Mouse (Mus musculus) gastrocnemius, adult 2 months (tissue): ENCODE data around the gene Rpl7a. TPM values are rescaled to one million over a fixed set of nuclear protein-coding genes. Genes with fewer than 3 reads are reported as not detected.
A peak's percentile ranks its signal among the peaks of the same experiment; 100 is the strongest.

Experiments used
- DNase-seq: peaks from one replicate; pipeline ENCODE4 v3.0.0; 2022
- H3K27ac ChIP-seq: fragments of 200-600 bp; 2 replicates; pipeline ENCODE4 v1.8.1; 2022; ENCODE audit warnings: mild to moderate bottlenecking
- H3K4me3 ChIP-seq: fragments of 200-600 bp; 2 replicates; pipeline ENCODE4 v1.8.1; 2022; ENCODE audit warnings: mild to moderate bottlenecking, moderate library complexity
- CTCF ChIP-seq: fragments of 200-600 bp; IDR thresholded peaks from 2 replicates; pipeline ENCODE4 v1.8.1; 2022; ENCODE audit warnings: antibody characterized with exemption, mild to moderate bottlenecking, moderate library complexity
- intact Hi-C: fragments of 180-260 bp; cut with DNase I; formaldehyde crosslinking; loops from one replicate; pipeline ENCODE4 v1.15.1; 2025
- total RNA-seq, 2 experiments: library from RNA; stranded (reverse); gene quantifications; 2 replicates each; pipeline ENCODE4 v1.2.3; 2021

Rpl7a gene
- total RNA-seq, 2 experiments from 2014 or later, result 261 to 309 TPM

DNA sequence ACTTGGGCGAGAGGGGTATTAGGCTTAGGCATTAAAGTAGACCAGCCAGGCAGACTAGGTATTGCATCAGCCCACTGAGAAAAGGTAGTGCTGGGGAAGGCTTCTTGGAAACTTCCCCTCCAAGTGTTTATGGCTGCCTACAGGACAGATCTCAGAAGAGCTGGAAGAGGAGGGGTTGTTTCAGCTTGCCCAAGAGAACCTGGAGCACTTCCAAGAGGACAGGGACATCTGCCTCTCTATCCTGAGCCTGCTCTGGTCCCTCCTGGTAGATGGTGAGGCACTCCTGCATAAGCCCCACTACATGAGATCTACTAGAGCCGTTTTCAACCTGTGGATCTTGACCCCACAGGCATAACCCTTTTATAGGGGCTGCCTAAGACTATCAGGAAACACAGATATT is 39.8 kb downstream of the Rpl7a start:
- TF ChIP-seq CTCF, result no peak
- intact Hi-C loops, result no loop called here
- no peak overlapping the region for H3K4me3 ChIP-seq
- H3K27ac ChIP-seq, result no peak overlapping the region
- no peak for DNase-seq

DNA sequence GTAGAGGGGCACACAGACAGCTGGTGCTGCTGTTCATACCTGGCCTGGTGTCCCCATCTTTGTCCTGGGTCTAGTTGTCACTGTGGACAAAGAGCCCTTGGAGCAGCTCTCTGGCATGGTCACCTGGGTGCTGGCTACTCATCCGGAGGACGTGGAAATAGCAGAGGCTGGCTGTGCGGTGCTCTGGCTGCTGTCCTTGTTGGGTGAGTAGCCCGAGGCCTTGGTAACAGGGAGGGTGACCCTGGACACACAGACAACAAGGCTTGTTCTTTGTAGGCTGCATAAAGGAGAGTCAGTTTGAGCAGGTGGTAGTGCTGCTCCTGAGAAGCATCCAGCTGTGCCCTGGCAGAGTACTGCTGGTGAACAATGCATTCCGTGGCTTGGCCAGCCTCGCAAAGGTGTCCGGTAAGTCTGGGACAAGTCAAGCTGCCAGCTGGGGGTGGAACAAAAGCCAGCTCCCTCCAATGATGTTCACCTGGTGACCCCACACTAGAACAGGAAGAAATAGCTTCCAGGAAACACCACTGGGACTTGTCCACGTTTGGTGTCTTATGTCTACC is 40.9 kb downstream of the Rpl7a start:
- no peak overlapping the region for H3K4me3 ChIP-seq
- H3K27ac ChIP-seq, result no peak overlapping the region
- no peak for TF ChIP-seq CTCF
- intact Hi-C loops, result no loop called here
- no peak for DNase-seq

DNA sequence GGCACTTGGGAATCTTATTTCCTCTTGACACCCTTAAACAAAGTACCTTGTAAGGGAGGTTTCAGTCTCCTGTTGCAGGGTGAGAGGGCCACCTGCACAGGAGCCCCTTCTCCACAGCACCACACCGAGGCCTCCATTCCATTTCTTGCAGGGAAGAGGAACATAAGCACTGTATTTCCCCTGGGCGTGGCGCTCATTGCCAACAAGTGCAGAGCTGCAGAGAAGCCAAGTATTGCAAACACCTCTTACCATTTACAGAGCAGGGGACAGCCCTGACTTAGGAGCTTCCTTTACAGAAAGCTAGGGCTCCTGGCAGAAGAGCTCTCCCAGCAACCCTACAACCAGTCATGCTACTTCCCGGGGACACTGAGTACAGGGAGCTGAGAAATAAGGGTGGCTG is 41.6 kb downstream of the Rpl7a start:
- no peak for DNase-seq
- no peak for TF ChIP-seq CTCF
- intact Hi-C loops, result no loop called here
- Histone ChIP-seq H3K27ac (no peak overlapping the region), H3K4me3 (no peak overlapping the region)

DNA sequence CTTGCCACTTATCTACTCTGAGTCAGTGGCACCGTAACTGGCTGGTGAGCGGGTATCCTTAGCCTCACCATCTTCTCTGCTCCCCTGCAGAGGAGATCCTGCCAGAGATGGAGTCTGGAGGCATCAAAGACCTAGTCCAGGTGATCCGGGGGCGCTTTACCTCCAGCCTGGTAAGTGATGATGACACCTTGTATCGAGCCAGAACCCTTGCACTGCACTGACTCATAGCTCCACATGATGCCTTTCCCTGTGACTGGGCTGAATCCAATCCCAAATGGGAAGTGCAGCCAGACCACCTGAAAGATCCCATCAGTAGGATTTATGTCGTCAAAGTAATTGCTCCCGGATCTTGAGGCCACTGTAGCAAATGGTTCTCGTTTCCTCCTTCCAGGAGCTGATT is 42.3 kb downstream of the Rpl7a start:
- no peak for DNase-seq
- no peak overlapping the region for H3K4me3 ChIP-seq
- intact Hi-C loops, result no loop called here
- TF ChIP-seq CTCF, result no peak
- no peak overlapping the region for H3K27ac ChIP-seq

DNA sequence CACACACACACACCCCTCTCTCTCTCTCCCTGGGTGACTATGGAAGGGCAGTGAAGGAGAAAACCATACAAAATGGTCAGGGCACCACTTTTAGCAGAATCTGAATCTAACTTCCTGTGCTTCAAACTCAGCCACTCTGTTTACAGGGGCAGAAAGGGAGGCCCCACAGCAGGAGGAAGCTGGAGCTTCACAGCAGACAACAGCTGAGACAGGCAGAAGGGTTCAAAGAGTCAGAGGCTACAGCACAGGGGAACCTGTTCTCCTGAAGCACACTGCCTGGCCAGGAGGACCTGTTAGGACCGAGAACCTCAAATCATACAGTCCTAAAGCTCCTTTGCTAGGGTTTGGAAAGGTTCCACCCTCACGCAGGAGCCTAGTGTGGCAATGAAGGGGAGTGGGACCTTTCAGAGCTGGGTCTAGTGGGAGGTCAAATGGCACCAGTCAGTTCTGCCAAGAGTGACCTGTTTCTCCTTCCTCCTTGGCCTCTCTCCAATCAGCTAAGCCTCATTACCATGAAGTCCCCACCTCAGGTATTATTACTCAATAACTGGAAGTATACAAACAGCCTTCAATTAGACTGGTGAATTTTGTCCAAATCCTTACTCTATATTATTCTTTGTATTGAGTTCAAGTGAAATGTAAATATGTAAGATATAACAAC is 44.3 kb downstream of the Rpl7a start:
- Histone ChIP-seq H3K27ac (no peak overlapping the region), H3K4me3 (no peak overlapping the region)
- intact Hi-C loops, result no loop called here
- TF ChIP-seq CTCF, result no peak
- no peak for DNase-seq

DNA sequence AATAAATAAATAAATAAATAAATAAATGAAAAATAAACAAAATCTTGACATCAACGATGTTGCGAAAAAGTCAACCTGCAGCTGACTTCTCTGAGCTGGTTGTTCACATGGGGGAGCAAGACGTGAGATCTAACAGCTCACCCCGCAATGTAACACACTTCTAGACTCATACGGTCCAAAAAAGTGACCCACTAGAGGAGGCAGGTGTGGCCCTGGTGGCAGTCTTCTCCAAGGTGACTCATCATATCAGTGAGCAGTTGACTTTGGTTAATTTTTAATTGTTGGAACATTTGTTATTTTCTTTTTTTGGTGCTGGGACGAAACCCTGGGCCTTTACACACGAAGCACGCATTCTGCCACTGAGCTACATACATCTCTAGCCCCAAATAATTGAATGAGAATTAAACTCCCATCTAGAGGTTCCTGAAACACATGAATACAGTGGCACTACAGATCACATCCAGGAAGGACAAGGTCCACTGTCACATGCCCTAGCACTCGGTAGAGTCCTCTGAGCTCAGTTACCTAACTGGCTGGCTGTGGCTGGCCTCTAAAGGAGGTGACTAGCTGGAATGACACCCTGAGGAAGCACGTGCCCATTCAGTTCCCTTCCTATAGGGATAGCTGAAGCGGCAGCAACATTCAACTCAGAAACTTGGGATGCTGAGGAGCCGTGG is 46.4 kb downstream of the Rpl7a start:
- Histone ChIP-seq H3K27ac (no peak overlapping the region), H3K4me3 (no peak overlapping the region)
- no peak for TF ChIP-seq CTCF
- DNase-seq, result no peak
- intact Hi-C loops, result no loop called here

DNA sequence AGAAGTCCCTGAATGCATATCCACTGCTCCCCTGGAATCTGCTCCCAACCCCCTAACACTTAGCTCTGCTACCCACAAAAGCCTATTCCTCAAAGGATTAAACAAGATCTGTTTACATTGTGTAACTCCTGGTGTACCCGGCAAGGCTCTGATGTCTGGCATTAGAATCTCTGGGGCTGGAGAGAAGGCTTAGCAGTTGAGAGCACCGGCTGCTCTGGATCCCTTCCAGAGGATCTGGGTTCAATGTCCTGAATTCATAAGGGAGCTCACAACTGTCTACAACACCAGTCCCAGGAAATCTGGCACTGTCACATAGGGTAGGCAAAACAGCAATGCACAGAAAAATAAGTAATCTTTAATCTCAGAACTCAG is 46.9 kb downstream of the Rpl7a start:
- H3K4me3 ChIP-seq, result no peak overlapping the region
- intact Hi-C loops, result no loop called here
- TF ChIP-seq CTCF, result no peak
- DNase-seq, result no peak
- H3K27ac ChIP-seq, result no peak overlapping the region

DNA sequence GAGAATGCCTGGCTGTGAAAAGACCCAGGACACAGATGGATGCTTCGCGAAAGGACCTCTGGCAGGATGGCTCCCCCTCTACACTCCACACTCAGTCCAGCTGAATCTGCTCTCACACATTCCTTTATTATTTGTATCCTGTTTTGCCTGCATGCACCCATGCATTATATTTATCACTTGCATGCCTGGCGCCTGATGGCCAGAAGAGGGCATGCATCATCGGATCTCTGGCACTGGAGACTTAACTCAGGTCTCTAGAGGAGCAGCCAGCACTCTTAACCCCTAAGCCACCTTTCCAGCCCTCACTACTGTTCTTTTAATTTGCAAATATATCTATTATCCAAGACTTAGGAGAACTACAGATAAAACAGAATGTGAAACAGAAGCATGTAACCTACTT is 50.2 kb downstream of the Rpl7a start:
- intact Hi-C loops, result no loop called here

More for the DNA sequence above, 50.2 kb downstream of the Rpl7a start:
- H3K4me3 ChIP-seq, result no peak overlapping the region
- no peak overlapping the region for H3K27ac ChIP-seq
- no peak for DNase-seq
- peak; percentile 31; the same call in 1 of the 2 replicates for TF ChIP-seq CTCF

Other genes with a start within 250 kb of the Rpl7a start
- gene Lcn4, start 239.5 kb upstream of the Rpl7a start, total RNA-seq, result not detected
- not detected for gene Abo, start 45.8 kb upstream of the Rpl7a start, total RNA-seq
- gene Surf6, start 7.9 kb upstream of the Rpl7a start, total RNA-seq, result 10 to 100 TPM; 13.0 to 13.1 TPM
- gene Med22, start 87 bp upstream of the Rpl7a start, total RNA-seq, result 10 to 100 TPM; 15.4 to 19.0 TPM
- gene Surf2, start 5.6 kb downstream of the Rpl7a start, total RNA-seq, result 10 to 100 TPM; 12.4 to 16.1 TPM
- gene Surf1, start 5.8 kb downstream of the Rpl7a start, total RNA-seq, result 10 to 100 TPM; 41.1 to 41.6 TPM
- gene Surf4, start 23.2 kb downstream of the Rpl7a start, total RNA-seq, result 10 to 100 TPM; 69.0 to 75.6 TPM
- not detected for gene Stkld1, start 23.3 kb downstream of the Rpl7a start, total RNA-seq
- gene Rexo4, start 53.6 kb downstream of the Rpl7a start, total RNA-seq, result 10 to 100 TPM; 16.0 to 19.1 TPM
- not detected for gene Adamts13, start 62.7 kb downstream of the Rpl7a start, total RNA-seq
- gene Cacfd1, start 99.2 kb downstream of the Rpl7a start, total RNA-seq, result 10 to 100 TPM; 34.9 to 36.2 TPM
- not detected for gene Slc2a6, start 117.2 kb downstream of the Rpl7a start, total RNA-seq
- gene Mymk, start 161.4 kb downstream of the Rpl7a start, total RNA-seq, result under 1 TPM in 1 of 2 experiments, not detected in 1; 0.36 TPM
- gene Adamtsl2, start 168.6 kb downstream of the Rpl7a start, total RNA-seq, result 1 to 10 TPM; 2.9 to 9.8 TPM
- gene Fam163b, start 231.7 kb downstream of the Rpl7a start, total RNA-seq, result not detected